Mouse (Mus musculus) C2C12 (cell line): ENCODE data around the gene 4930426L09Rik.

Experiments
- CEBPB ChIP-seq: IDR thresholded peaks from one replicate; pipeline ENCODE4 v1.6.1; 2011; ENCODE audit warnings: low read depth, mild to moderate bottlenecking, control low read depth, moderate library complexity
- CTCF ChIP-seq: IDR thresholded peaks from one replicate; pipeline ENCODE4 v1.5.1; 2011; ENCODE audit not compliant: control insufficient read depth, insufficient read depth, insufficient read length
- FOSL1 ChIP-seq: IDR thresholded peaks from one replicate; pipeline ENCODE4 v1.8.0; 2011; ENCODE audit warnings: mild to moderate bottlenecking, low read length; ENCODE audit not compliant: poor library complexity, insufficient read depth, severe bottlenecking
- MAX ChIP-seq: IDR thresholded peaks from one replicate; pipeline ENCODE4 v1.6.1; 2011; ENCODE audit warnings: mild to moderate bottlenecking, control low read depth
- MYOD1 ChIP-seq: IDR thresholded peaks from one replicate; pipeline ENCODE4 v1.6.1; 2011; ENCODE audit warnings: low read depth; ENCODE audit not compliant: control insufficient read depth, insufficient read length
- MYOG ChIP-seq: IDR thresholded peaks from one replicate; pipeline ENCODE4 v1.6.1; 2011; ENCODE audit not compliant: control insufficient read depth, insufficient read length; ENCODE audit errors: extremely low read depth
- USF1 ChIP-seq: IDR thresholded peaks from one replicate; pipeline ENCODE4 v1.6.1; 2011; ENCODE audit warnings: low read depth, mild to moderate bottlenecking, control low read depth, moderate library complexity

DNA sequence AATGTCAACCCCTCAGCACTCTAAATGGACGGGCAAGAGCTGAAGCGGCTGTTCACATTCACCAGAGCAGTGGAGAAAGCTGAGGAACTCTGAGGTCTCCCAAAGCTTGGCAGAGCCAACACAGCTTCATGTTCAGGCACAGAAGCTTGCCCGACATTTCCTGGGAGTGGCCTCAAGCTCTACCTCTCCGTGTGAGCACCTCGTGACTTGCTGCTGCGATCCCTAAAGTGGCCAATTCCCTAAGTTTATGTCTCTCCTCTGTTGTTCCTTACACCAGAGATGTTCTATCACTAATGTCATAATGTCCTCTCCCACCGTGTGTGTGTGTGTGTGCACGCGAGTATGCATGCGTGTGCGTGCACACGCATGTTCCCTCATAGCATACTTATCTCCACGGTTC, 42.5 kb upstream of the 4930426L09Rik start:
- no peak for TF ChIP-seq CTCF
- no peak for TF ChIP-seq MYOD1
- TF ChIP-seq USF1 = no peak
- TF ChIP-seq MAX = no peak
- TF ChIP-seq MYOG = no peak
- TF ChIP-seq CEBPB = no peak
- TF ChIP-seq FOSL1 = no peak
